Mouse (Mus musculus): ENCODE measurements around the gene Rgs6.

DNA sequence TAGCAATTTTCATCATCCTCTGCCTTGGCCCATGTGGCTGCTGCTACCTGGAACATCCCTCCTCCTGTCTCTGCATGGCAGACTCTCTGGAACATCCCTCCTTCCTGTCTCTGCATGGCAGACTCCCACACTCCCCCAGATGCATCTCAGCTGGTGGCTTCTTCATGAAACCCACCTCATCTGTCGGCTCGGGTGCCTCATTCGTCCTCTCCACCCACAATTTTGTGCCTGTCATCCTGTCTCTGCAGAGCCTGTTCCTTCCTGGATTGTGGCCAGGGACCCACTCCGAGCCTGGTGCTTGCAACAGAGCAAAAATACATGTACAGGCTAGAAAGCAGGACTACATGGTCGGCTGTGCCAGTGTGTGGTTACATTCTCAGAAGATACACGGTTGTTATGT lies 168.7 kb downstream of the Rgs6 start:
- TF ChIP-seq CTCF (IDR thresholded peaks at IDR 0.05; ENCODE audit: low read depth) = no peak
- no peak for TF ChIP-seq EP300 (optimal IDR thresholded peaks at IDR 0.05)

Measured in stomach, postnatal 0 days (tissue).